Mouse (Mus musculus): ENCODE results near the gene Slfn8.

GRCm38 (mm10) chr11:83066640-83067531 is 46.3 kb upstream of the Slfn8 start:
- TF ChIP-seq FLI1 (IDR thresholded peaks at IDR 0.05; ENCODE audit: low read length) (no peak), GATA1 (IDR thresholded peaks at IDR 0.05; ENCODE audit: borderline replicate concordance, low read length) (no peak)

Data from megakaryocyte, embryonic 14.5 days (primary cell).